Mouse (Mus musculus) MEL (cell line): ENCODE results near the gene Mib2.

Source experiments
- CHD1 ChIP-seq: IDR thresholded peaks from 2 replicates; pipeline ENCODE4 v1.6.1; 2012; ENCODE audit warnings: low read depth, mild to moderate bottlenecking, inconsistent platforms, low read length, improper control_type of control experiment
- CTCF ChIP-seq, 3 experiments: IDR thresholded peaks in 2 of 3; conservative IDR thresholded peaks in 1 of 3; 2 replicates each; pipeline ENCODE4 v1.5.1; 2011 to 2012; ENCODE audit warnings: low read length in 3 of 3, low read depth in 2 of 3, mild to moderate bottlenecking in 2 of 3, improper control_type of control experiment in 1 of 3, inconsistent platforms in 1 of 3, mixed read lengths in 1 of 3, moderate library complexity in 1 of 3; ENCODE audit not compliant: control insufficient read depth in 1 of 3, insufficient read depth in 1 of 3, poor library complexity in 1 of 3, severe bottlenecking in 1 of 3
- EP300 ChIP-seq, 2 experiments: IDR thresholded peaks; 2 replicates each; pipeline ENCODE4 v1.6.1; 2011; ENCODE audit warnings: improper control_type of control experiment in 2 of 2, low read length in 2 of 2, low read depth in 1 of 2, mild to moderate bottlenecking in 1 of 2
- ETS1 ChIP-seq: IDR thresholded peaks from 2 replicates; pipeline ENCODE4 v1.6.1; 2012; ENCODE audit warnings: low read depth, mild to moderate bottlenecking, inconsistent platforms, low read length, improper control_type of control experiment, moderate library complexity
- JUND ChIP-seq: IDR thresholded peaks from 2 replicates; pipeline ENCODE4 v1.6.1; 2011; ENCODE audit warnings: low read depth, mild to moderate bottlenecking, improper control_type of control experiment, low read length
- MAFK ChIP-seq: IDR thresholded peaks from 2 replicates; pipeline ENCODE4 v1.6.1; 2011; ENCODE audit warnings: low read depth, mild to moderate bottlenecking, low read length, improper control_type of control experiment, borderline replicate concordance
- MEF2A ChIP-seq: IDR thresholded peaks from 2 replicates; pipeline ENCODE4 v1.6.1; 2014; ENCODE audit warnings: low read depth, mild to moderate bottlenecking, inconsistent platforms, low read length, improper control_type of control experiment; ENCODE audit not compliant: poor library complexity, insufficient replicate concordance, severe bottlenecking; ENCODE audit errors: extremely low read depth
- RAD21 ChIP-seq: IDR thresholded peaks from 2 replicates; pipeline ENCODE4 v1.6.1; 2011; ENCODE audit warnings: mild to moderate bottlenecking, low read depth, low read length, improper control_type of control experiment
- ZMIZ1 ChIP-seq: IDR thresholded peaks from 2 replicates; pipeline ENCODE4 v1.6.1; 2012; ENCODE audit warnings: low read depth, mild to moderate bottlenecking, inconsistent platforms, low read length, improper control_type of control experiment, moderate library complexity

DNA sequence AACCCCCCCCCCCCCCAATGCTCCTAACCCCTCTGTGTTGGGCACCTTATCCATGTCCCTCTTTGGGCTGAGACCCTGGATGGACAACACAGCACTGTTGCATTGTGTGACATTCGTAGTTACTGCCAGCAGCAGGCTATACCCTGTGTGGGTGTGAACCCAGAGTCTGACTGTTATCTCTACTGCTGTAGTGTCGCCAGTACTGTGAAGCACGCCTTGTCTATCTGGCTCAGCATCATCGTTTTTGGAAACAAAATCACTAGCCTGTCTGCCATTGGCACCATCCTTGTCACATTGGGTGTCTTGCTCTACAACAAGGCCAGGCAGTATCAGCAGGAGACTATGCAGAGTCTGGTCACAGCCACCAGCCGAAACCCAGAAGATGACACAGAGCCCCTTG, 50.7 kb downstream of the Mib2 start:
- TF ChIP-seq CTCF (IDR thresholded peaks at IDR 0.05 in 2 of 3, conservative IDR thresholded peaks at IDR 0.05 in 1 of 3; ENCODE audit: control insufficient read depth in 1 of 3, insufficient read depth in 1 of 3, low read depth in 2 of 3, low read length in 3 of 3, poor library complexity in 1 of 3, severe bottlenecking in 1 of 3) (no peak), RAD21 (no peak), JUND (no peak), MEF2A (no peak), EP300 (IDR thresholded peaks at IDR 0.05; ENCODE audit: low read depth in 1 of 2, low read length in 2 of 2) (no peak), MAFK (no peak), ZMIZ1 (no peak), ETS1 (no peak), CHD1 (no peak)
